Mouse (Mus musculus): Measurements from ENCODE around the gene Capn3.

DNA sequence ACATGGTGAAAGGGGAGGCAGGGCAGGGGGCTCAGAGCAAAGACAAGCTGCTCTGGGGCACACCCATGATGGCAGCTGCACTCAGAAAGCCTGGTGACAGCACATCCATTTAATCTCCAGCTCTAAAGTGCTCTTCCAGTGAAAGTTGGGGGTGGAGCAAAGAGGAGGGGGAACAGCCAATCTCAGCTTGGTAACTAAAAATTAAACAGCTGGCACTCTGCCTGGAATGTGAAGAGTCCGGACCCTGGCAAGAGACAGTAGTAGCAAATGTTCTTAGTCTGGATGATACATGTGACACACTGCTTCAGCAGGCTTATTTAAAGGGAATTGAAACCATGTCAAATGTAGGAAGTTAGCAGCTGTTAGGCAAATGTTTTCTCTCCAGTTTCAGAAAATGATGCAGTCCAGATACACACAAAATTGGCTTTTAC lies 84.0 kb downstream of the Capn3 start:
- TF ChIP-seq CTCF (IDR thresholded peaks at IDR 0.05; ENCODE audit: borderline replicate concordance, control insufficient read depth, extremely low read depth, insufficient read depth, low read length, poor library complexity) (no peak), POLR2A (IDR thresholded peaks at IDR 0.05; ENCODE audit: control insufficient read depth, extremely low read depth, insufficient read depth, low read length, poor library complexity) (no peak)

All from thymus, adult 2 months (tissue).